Mouse (Mus musculus): Measurements from ENCODE around the gene Grhl1.

GRCm38 (mm10) chr12:24623486-24624251 is 51.6 kb downstream of the Grhl1 start:
- TF ChIP-seq E2F4 (IDR thresholded peaks at IDR 0.05; ENCODE audit: insufficient read depth): no peak
- TF ChIP-seq POLR2A (IDR thresholded peaks at IDR 0.05; ENCODE audit: insufficient read length, low read depth): no peak
- TF ChIP-seq MAX (IDR thresholded peaks at IDR 0.05; ENCODE audit: low read depth): no peak
- no peak for TF ChIP-seq USF1 (IDR thresholded peaks at IDR 0.05; ENCODE audit: low read depth)
